Mouse (Mus musculus) gastrocnemius, postnatal 4 days (tissue): ENCODE results near the gene Lrrc19. TPM values are rescaled to one million over a fixed set of nuclear protein-coding genes. Genes with fewer than 3 reads are reported as not detected.
A peak's percentile ranks its signal among the peaks of the same experiment; 100 is the strongest.

ENCODE experiments used
- DNase-seq, 2 experiments: peaks; one replicate each; pipeline ENCODE4 v3.0.0; 2021 to 2022; ENCODE audit warnings: low spot score in 2 of 2, mixed read lengths in 2 of 2
- microRNA-seq: library from miRNA; unstranded; fragments of <30 nt; microRNA quantifications from one replicate; pipeline ENCODE4 v1.2.0, GENCODE M21; 2021
- total RNA-seq, 2 experiments: library from RNA; stranded (reverse); gene quantifications; 2 replicates each; pipeline ENCODE4 v1.2.3; 2021

The Lrrc19 gene
- total RNA-seq, 2 experiments from 2014 or later = not detected

GRCm38 (mm10) chr4:94592709-94593108 is 57.2 kb downstream of the Lrrc19 start:
- no peak for DNase-seq

DNA sequence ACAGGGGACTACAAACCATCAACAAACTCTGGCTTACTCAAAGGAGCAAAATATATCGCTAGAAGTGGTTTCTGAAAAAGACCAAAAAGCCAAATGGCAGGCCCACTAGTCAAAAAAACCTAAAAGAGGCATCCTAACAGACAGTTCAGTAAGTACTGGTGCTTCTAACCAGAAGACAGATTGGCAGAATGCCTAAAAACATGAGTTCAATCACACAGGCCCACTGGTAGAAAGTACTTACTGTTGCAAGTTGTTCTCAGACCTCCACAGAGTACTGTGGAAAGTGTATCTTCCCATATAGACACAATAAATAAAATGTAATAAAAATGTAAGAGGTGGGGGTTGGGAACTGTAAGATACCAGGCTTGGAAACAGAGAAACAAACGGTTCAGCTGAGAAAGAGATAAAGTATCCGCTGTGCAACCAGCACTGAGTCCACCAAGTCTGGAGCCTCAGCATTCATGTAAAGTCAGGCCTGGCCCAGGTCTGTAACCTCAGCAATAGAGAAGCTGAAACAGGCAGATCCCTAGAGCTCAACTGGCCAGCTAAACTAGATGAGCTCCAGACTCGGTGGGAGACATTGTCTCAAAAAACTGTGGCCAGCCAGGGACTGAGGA is 58.1 kb downstream of the Lrrc19 start:
- DNase-seq = no peak

Small RNA genes lying within 50 kb of the gene (microRNA-seq; reads per million reads assigned to microRNA genes)
- 1,059 reads per million, percentile 77 among the genes with 10 or more reads in this experiment for gene Mir872

Other genes starting within 250 kb of the Lrrc19 start
- gene Gm10306, start 93.6 kb downstream of the Lrrc19 start, total RNA-seq = not detected
- gene Caap1, start 93.3 kb downstream of the Lrrc19 start, total RNA-seq = 1 to 10 TPM; 6.2 to 6.4 TPM
- 10 to 100 TPM; 40.4 to 49.6 TPM for gene Plaa, start 46.9 kb downstream of the Lrrc19 start, total RNA-seq
- gene Ift74, start 35.7 kb downstream of the Lrrc19 start, total RNA-seq = 10 to 100 TPM; 11.7 to 15.4 TPM
- 10 to 100 TPM; 35.7 to 40.0 TPM for gene Tek, start 89.1 kb upstream of the Lrrc19 start, total RNA-seq